Mouse (Mus musculus) heart, embryonic 13.5 days (tissue): ENCODE data around the gene Zfp292. TPM values are rescaled to one million over a fixed set of nuclear protein-coding genes. Genes with fewer than 3 reads are reported as not detected.

Experiments
- ATAC-seq: fragments of 200-750 bp; cut with Nextera tagmentation; 2 replicates; pipeline ENCODE4 v1.8.0; 2017; ENCODE audit warnings: moderate TSS enrichment; ENCODE audit not compliant: insufficient number of reproducible peaks, low FRiP score, low TSS enrichment; ENCODE audit errors: extremely low read depth
- H3K27ac ChIP-seq: fragments of 300-500 bp; sonication (generic); replicated peaks from 2 replicates; pipeline ENCODE4 v1.5.1; 2015; ENCODE audit warnings: moderate library complexity, mild to moderate bottlenecking, inconsistent platforms
- H3K27me3 ChIP-seq: fragments of 300-500 bp; sonication (generic); replicated peaks from 2 replicates; pipeline ENCODE4 v1.6.1; 2015; ENCODE audit warnings: mild to moderate bottlenecking, inconsistent platforms
- H3K36me3 ChIP-seq: fragments of 300-500 bp; sonication (generic); 2 replicates; pipeline ENCODE4 v1.6.1; 2015; ENCODE audit warnings: mild to moderate bottlenecking, inconsistent platforms
- H3K4me1 ChIP-seq: fragments of 300-500 bp; sonication (generic); 2 replicates; pipeline ENCODE4 v1.6.1; 2015; ENCODE audit warnings: inconsistent platforms
- H3K4me2 ChIP-seq: fragments of 300-500 bp; sonication (generic); 2 replicates; pipeline ENCODE4 v1.6.1; 2015; ENCODE audit warnings: inconsistent platforms, mild to moderate bottlenecking, moderate library complexity
- H3K4me3 ChIP-seq: fragments of 300-500 bp; sonication (generic); 2 replicates; pipeline ENCODE4 v1.5.1; 2015; ENCODE audit warnings: moderate library complexity, mild to moderate bottlenecking, inconsistent platforms
- H3K9ac ChIP-seq: fragments of 300-500 bp; sonication (generic); 2 replicates; pipeline ENCODE4 v1.6.1; 2015; ENCODE audit warnings: inconsistent platforms, mild to moderate bottlenecking, moderate library complexity
- H3K9me3 ChIP-seq: fragments of 300-500 bp; sonication (generic); 2 replicates; pipeline ENCODE4 v1.6.1; 2016; ENCODE audit warnings: inconsistent platforms
- WGBS: fragments of 180-500 bp; shearing (Covaris S2); methylation state at CpG from one replicate; pipeline ENCODE4 v1.1.7; 2015; ENCODE audit warnings: mixed read lengths; 5-methylcytosine and 5-hydroxymethylcytosine counted together
- polyA plus RNA-seq: library from polyadenylated mRNA; unstranded; fragments of >200 nt; fragmentation: Nextera tagmentation; extraction: Ambion mirVana; gene quantifications from 2 replicates; pipeline ENCODE4 v1.2.1, GENCODE M21; 2015

The Zfp292 gene
- polyA plus RNA-seq, 1 experiment from 2014 or later = 11.3 TPM

DNA sequence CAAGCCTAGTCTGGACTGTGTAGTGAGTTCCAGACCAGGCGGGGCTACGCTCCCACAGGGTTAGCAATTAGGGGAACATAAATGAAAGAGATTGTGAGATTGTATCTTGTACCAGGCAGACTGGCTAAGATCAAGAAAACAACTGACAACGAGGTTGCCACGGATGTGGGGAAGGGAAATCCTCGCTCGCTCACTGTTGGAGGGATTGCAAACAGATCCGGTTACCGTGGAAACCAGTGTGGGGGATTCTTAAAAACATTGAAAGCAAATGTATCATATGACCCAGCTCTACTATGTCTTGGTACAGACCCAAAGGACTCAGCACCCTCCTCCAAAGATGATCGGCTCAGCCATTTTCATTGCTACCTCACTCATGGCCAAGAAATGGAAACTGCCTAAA, 17.4 kb upstream of the Zfp292 start:
- H3K4me1 ChIP-seq = no peaks in the 10 kb centered on the region
- WGBS = 47% methylated on average over 9 of the region's 9 CpGs
- no peak overlapping the region for H3K27ac ChIP-seq
- no peaks in the 10 kb centered on the region for H3K36me3 ChIP-seq
- peak overlapping the region; percentile 17; the same call in 1 of the 2 replicates for H3K4me2 ChIP-seq
- H3K9me3 ChIP-seq = no peaks in the 10 kb centered on the region
- H3K4me3 ChIP-seq = no peak overlapping the region
- no peak for ATAC-seq
- H3K27me3 ChIP-seq = no peaks in the 10 kb centered on the region
- H3K9ac ChIP-seq = no peak overlapping the region

DNA sequence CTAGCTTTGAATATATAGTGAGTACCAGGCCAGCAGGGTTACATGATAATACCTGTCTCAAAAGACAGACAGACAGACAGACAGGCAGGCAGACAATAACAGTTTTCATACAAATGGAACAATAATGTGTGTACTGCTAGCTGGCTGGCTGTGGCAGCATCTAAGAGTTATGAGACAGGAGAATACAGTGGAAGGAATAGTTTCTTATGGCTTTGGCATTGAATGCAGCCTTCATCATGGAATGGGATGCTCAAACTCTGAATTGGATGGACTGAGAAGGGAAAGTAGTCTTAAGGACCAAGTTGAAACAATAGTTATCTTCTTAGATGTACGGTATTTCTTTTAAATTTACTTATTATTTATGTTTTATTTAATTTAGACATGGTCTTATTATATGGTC, 16.6 kb upstream of the Zfp292 start:
- Histone ChIP-seq H3K4me3 (no peak overlapping the region), H3K36me3 (no peaks in the 10 kb centered on the region), H3K27ac (no peak overlapping the region), H3K9me3 (no peaks in the 10 kb centered on the region), H3K9ac (no peak overlapping the region), H3K27me3 (no peaks in the 10 kb centered on the region), H3K4me2 (no peak overlapping the region), H3K4me1 (no peaks in the 10 kb centered on the region)
- WGBS = 85% methylated on average over 1 of the region's 1 CpGs
- ATAC-seq = no peak

DNA sequence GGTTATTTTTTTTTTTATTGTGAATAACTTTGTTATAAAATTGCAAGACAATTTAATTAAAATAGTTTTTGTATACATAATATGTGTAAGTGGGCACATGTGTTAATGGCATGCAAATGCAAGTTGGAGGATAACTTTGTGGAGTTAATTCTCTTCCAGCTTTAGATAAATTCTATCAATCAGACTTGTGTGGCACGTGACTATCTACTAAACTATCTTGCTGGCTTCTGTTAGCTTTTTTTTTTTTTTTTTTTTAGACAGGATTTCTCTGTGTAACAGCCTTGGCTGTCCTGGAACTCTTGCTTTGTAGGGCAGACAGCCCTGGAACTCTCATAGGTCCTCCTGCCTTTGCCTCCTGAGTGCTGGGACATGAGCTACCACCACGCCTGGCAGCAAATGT, 15.7 kb upstream of the Zfp292 start:
- ATAC-seq = no peak
- H3K4me2 ChIP-seq = no peak overlapping the region
- WGBS = 45% methylated on average over 2 of the region's 2 CpGs

DNA sequence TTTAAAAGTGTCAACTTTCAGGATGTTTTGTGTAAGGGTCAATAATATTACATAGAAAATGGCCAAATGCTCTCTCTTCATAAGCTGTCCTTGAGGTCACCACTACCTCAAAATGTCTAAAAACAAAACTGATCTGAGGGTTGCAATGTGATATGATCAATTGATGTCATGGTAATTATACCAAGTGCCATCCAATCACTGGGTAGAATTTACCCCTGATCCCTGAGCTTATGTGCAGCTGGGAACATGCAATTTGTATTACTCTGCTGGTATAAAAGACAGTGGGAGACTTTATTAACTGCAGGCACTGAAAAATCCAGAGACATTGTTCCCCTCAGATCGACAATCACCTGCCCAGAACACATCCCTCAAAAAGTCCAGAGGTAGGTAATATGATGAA, 10.7 kb upstream of the Zfp292 start, which contains the start of gene Cga:
TSS of gene Cga (plus strand) at position 301 of the 400 bp plus-strand sequence.
- no peak within 1 kb of the TSS for H3K4me2 ChIP-seq
- no peak within 1 kb of the TSS for H3K4me3 ChIP-seq
- no peak within 1 kb of the TSS for H3K27ac ChIP-seq
- H3K4me1 ChIP-seq = peaks cover 12% of the 10 kb centered on the region
- WGBS = 70% methylated on average over 1 of the region's 1 CpGs
- ATAC-seq = no peak
- peaks cover 22% of the 10 kb centered on the region for H3K27me3 ChIP-seq
- no peaks in the 10 kb centered on the region for H3K9me3 ChIP-seq
- no peaks in the 10 kb centered on the region for H3K36me3 ChIP-seq
- no peak within 1 kb of the TSS for H3K9ac ChIP-seq

More for the DNA sequence above, 15.7 kb upstream of the Zfp292 start:
- H3K9ac ChIP-seq = no peak overlapping the region
- H3K4me3 ChIP-seq = no peak overlapping the region
- H3K9me3 ChIP-seq = no peaks in the 10 kb centered on the region
- no peaks in the 10 kb centered on the region for H3K27me3 ChIP-seq
- no peaks in the 10 kb centered on the region for H3K4me1 ChIP-seq
- H3K36me3 ChIP-seq = no peaks in the 10 kb centered on the region
- no peak overlapping the region for H3K27ac ChIP-seq

DNA sequence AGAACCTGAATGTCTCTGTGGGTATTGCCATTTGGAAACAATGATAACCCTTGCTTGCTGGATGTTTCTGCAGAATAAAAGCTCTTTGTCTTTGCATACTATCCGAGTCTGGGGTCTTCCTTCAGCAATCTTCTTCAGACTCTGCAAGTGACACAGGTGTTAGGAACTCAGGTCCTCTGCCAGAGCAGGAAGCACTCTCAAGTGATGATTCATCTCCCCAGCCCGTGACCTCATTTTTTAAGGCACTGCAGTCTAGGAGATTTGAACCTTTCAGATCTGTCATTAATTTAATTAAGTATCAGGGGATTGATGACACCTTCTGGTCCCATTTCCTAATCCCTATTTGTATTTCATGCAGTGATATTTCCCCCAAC, 7.0 kb upstream of the Zfp292 start:
- Histone ChIP-seq H3K4me2 (peak overlapping the region; percentile 29), H3K4me3 (no peak overlapping the region), H3K4me1 (peaks cover 28% of the 10 kb centered on the region), H3K9ac (no peak overlapping the region), H3K27me3 (peaks cover 23% of the 10 kb centered on the region), H3K9me3 (no peaks in the 10 kb centered on the region), H3K36me3 (no peaks in the 10 kb centered on the region), H3K27ac (no peak overlapping the region)
- 4% methylated on average over 2 of the region's 2 CpGs for WGBS
- no peak for ATAC-seq

DNA sequence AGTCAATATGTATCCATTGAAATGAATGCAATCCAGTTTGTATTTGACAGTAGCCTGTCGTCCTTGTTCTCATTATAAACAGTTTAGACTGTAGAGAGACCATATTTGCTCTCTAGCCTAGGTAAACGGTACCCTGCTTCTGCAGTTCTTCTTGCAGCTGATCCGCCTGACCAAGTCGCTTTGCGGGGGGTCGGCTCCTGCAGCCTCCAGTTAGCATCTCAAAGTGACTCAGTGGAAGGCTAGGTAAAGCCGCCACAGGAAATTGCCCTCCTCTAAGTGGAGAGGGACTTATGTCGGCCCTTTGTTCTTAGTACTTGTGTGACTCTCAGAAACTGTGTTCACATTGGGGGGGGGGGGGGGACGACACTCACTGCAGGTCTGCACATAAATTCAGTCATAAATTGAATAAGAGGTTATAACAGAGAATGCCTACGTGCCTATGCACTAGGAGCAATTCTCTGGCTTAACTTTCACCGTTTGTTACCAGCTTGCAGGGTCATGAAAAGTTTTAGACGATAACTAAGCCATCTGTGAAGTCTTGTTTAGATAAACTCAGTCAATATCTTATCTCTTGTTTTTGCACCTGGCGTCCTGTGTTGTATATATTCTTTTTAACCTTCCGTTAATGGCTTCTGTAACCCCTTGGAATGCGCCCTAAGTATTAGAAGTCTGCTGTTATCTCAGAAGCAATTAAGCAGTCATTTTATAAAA, 6.5 kb upstream of the Zfp292 start:
- H3K27me3 ChIP-seq = peaks cover 23% of the 10 kb centered on the region
- H3K27ac ChIP-seq = no peak overlapping the region
- peak overlapping the region; percentile 29 for H3K4me2 ChIP-seq
- no peaks in the 10 kb centered on the region for H3K9me3 ChIP-seq
- H3K9ac ChIP-seq = no peak overlapping the region
- H3K4me3 ChIP-seq = no peak overlapping the region
- no peaks in the 10 kb centered on the region for H3K36me3 ChIP-seq
- H3K4me1 ChIP-seq = peaks cover 28% of the 10 kb centered on the region
- WGBS = 5% methylated on average over 15 of the region's 15 CpGs
- no peak for ATAC-seq

DNA sequence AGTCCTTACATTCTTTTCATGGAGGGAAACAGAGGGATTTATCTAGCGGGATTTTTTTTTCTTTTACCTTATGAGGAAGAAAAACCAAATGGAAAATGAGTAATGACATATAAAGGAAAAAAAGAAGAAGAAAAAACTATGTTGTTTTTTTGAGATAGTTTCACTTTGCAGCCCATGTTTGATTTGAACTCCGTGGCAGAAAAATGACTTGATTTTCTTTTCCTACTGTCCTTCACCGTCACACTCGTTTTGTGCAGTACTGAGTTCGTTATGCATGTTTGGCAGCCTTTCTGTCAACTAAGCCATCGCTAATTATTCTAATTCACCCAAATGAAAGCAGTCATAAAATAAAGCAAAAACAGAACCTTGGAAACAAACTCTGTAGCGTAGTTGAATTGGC, 4.5 kb upstream of the Zfp292 start:
- H3K4me3 ChIP-seq = peak overlapping the region; percentile 73
- 17% methylated on average over 7 of the region's 7 CpGs for WGBS

DNA sequence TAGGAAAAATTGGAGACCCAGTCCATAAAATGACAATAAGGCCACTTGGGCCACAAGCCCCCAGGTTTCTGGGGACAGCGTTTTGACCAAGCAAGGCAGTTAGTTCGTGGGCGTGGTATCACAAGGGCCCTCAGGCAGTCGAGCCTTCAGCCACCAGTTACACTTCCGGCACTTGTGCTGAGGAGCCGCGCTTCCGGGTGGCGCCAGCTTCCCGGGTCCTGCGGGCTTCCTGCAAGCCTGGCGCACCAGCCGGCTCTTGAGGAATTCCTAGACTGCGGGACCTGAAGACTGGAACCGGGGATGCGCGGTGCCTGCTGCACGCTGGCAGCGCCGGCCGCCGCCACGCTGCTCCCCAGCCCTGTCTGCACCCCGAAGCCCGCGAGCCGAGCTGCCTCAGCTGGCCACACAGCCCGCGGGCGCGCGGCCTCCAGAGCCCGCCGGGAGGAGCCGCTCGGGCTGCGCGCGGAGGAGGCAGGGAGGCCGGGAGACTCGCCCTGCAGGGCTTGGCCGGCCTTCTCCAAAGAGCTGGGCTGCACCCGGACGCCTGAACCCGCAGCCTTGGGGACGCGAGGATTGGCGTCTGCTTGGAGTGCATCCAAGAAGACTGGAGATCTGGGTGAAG, 3.8 kb upstream of the Zfp292 start:
- H3K9me3 ChIP-seq = no peaks in the 10 kb centered on the region
- H3K9ac ChIP-seq = peak overlapping the region; percentile 89
- peak overlapping the region; percentile 86 for H3K4me2 ChIP-seq
- peaks cover 37% of the 10 kb centered on the region for H3K4me1 ChIP-seq
- H3K27ac ChIP-seq = peak overlapping the region; percentile 92
- no peaks in the 10 kb centered on the region for H3K36me3 ChIP-seq
- peak overlapping the region; percentile 73 for H3K4me3 ChIP-seq
- H3K27me3 ChIP-seq = peaks cover 22% of the 10 kb centered on the region
- peak; percentile 64 for ATAC-seq
- under 1% methylated on average over 48 of the region's 48 CpGs for WGBS

More for the DNA sequence above, 4.5 kb upstream of the Zfp292 start:
- Histone ChIP-seq H3K27me3 (peaks cover 23% of the 10 kb centered on the region), H3K9me3 (no peaks in the 10 kb centered on the region), H3K27ac (peak overlapping the region; percentile 92), H3K9ac (peak overlapping the region; percentile 89), H3K36me3 (no peaks in the 10 kb centered on the region), H3K4me1 (peaks cover 34% of the 10 kb centered on the region), H3K4me2 (peak overlapping the region; percentile 86)
- ATAC-seq = no peak

DNA sequence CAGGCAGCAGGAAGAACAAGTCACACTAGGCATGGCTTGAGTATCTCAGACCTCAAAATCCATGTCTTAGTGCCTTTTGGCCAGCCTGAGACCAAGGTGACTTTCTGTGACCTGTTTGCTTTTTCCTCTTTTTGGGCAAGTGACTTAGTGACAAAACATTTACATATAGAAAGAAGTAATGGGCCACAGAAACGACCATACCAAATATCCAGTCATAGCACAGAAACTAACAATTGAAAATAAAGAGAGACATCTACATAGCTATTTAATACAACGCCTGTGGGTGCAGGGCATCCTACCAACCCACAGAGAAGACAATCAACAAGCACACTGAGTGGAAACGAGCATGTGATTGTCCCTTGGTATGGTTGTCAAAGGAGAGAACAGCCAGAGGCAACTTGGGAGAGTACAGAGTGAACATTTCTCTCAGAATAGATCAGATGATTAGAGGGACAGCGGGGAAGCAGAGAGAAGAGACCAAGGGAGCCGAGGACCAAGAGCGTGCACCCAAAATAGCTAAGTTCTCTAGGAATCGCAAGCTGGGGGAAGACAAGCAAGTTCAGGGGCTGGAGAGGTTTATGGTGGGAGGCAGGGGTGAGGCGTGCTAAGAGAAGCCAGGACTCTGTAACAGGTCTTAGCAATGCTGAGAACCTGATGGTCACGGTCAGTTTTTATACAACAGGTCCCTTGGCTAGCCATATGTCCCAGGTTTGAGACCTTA, 3.0 kb upstream of the Zfp292 start:
- Histone ChIP-seq H3K9me3 (no peaks in the 10 kb centered on the region), H3K4me3 (peak overlapping the region; percentile 73), H3K27ac (peak overlapping the region; percentile 92), H3K27me3 (peaks cover 14% of the 10 kb centered on the region), H3K4me1 (peaks cover 45% of the 10 kb centered on the region), H3K9ac (peak overlapping the region; percentile 89), H3K4me2 (peak overlapping the region; percentile 86), H3K36me3 (no peaks in the 10 kb centered on the region)
- no peak for ATAC-seq
- 37% methylated on average over 9 of the region's 9 CpGs for WGBS

DNA sequence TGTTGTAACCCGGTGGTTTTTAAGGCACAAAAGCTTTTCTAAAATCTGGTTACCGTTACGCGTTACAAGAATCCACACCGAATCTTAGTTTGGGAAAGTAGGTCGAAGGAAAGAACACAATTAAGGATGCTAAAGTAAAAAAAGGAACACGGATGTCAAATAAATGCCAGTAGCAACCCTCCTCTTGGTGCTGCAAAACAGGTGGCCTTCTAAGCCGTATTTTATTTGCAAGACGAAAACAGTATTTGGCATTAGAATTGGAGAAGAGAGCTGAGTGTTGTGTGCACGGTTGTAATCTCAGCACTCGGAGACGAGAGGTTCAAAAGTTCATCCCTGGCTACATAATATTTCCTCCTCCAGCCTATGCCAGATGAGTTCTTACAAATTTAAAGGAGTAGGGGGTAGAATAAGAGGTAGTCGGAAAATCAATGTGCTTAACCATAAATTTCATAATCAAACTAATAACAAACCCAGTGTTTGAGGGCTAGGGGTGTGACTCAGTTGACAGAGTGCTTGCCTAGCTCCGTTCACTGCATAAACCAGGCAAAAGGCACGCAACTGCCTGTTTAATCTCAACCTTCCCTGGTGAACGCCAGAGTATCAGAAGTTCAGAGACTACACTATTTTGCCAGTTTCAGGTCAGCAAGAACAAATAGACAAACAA, 738 bp upstream of the Zfp292 start:
- Histone ChIP-seq H3K27me3 (peaks cover 1% of the 10 kb centered on the region), H3K27ac (peak overlapping the region; percentile 99), H3K9ac (peak overlapping the region; percentile 99), H3K4me2 (peak overlapping the region; percentile 88), H3K9me3 (no peaks in the 10 kb centered on the region), H3K4me1 (peaks cover 43% of the 10 kb centered on the region), H3K36me3 (peaks cover 9% of the 10 kb centered on the region), H3K4me3 (peak overlapping the region; percentile 98)
- no peak for ATAC-seq
- WGBS = 29% methylated on average over 16 of the region's 16 CpGs

DNA sequence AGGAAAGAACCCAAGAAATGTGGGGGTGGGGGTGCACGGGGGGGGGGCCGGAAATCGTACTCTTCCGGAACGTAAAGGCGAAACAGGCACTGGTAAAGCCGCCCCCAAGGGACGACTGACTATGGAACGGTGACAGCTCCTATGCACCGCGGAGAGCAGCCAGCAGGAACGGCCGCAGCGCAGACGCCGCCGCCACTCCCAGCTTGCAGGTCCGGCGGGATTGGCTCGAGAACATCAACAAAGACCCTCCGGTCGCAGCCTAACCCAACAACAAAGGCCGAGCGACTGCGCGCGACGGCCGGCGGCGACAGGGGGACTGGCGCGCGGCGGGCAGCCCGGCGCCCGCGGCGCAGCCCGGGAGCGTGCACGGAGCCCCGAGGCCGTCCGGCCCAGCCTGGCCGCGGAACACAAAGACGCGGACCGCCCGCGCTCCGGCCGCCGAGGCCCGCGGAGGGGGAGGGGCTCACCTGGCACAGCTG, 430 bp downstream of the Zfp292 start:
- Histone ChIP-seq H3K4me2 (peak overlapping the region; percentile 88), H3K9me3 (no peaks in the 10 kb centered on the region), H3K4me3 (peak overlapping the region; percentile 98), H3K4me1 (peaks cover 39% of the 10 kb centered on the region), H3K27me3 (no peaks in the 10 kb centered on the region), H3K27ac (peak overlapping the region; percentile 99), H3K9ac (peak overlapping the region; percentile 99), H3K36me3 (peaks cover 19% of the 10 kb centered on the region)
- peak; percentile 49 for ATAC-seq
- WGBS = under 1% methylated on average over 38 of the region's 58 CpGs
